Mouse (Mus musculus): ENCODE results near the gene Otog. TPM values are rescaled to one million over a fixed set of nuclear protein-coding genes. Genes with fewer than 3 reads are reported as not detected.

The Otog gene
- total RNA-seq, 4 experiments from 2014 or later, result 0.39 to 0.88 (median 0.65) TPM

DNA sequence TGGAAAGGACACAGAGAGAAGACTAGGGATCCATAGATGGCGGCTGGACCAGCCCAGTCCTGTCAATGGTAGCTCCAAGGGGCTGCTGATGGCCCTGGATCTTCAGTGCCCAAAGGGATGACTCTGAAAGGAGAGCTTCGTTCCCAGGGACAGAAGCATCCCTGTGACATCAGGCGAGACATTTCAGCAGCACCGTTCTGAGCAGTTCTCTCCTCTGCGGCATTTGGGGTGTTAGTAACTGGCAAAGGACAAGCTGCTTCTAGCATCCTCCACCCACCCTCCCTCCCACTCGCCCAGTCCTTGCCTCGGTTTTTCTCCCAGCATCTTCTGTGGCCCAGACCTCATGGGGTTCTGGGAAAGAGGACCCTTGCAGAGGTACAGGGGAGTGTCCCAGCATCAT lies 41.5 kb downstream of the Otog start:
- no peak for DNase-seq (ENCODE audit: low spot score in 2 of 2)

GRCm38 (mm10) chr7:46283681-46284080 lies 42.9 kb downstream of the Otog start:
- DNase-seq (ENCODE audit: low spot score in 2 of 2), result no peak

GRCm38 (mm10) chr7:46285161-46285839 lies 44.5 kb downstream of the Otog start:
- DNase-seq (ENCODE audit: low spot score in 2 of 2), result no peak

GRCm38 (mm10) chr7:46286391-46286790 lies 45.6 kb downstream of the Otog start:
- DNase-seq (ENCODE audit: low spot score in 2 of 2), result no peak

DNA sequence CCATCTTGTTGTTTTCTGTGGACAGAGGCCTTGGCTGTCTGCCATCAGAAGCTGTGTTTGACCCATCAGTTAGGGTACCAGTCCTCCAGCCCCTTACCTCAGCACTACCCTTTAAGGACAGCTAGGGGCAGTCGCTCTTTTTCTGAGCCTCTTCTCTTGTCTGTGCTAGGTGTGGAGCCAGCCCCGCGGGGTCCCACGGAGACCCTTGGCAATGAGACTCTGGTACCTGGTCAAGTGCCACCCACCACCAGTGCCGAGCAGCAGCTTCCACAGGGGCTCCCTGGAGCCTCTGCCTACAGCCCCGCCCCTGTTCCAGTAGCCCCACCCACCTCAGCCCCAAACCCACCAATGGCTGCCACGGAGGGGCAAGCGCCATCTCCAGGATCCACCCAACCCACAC lies 46.3 kb downstream of the Otog start:
- DNase-seq (ENCODE audit: low spot score in 2 of 2), result no peak

- no peak for DNase-seq (ENCODE audit: low spot score in 2 of 2)
These were observed 55.5 kb downstream of the Otog start for GRCm38 (mm10) chr7:46296330-46296729.

- no peak for DNase-seq (ENCODE audit: low spot score in 2 of 2)
These were observed 60.3 kb downstream of the Otog start for GRCm38 (mm10) chr7:46301031-46301632.

DNA sequence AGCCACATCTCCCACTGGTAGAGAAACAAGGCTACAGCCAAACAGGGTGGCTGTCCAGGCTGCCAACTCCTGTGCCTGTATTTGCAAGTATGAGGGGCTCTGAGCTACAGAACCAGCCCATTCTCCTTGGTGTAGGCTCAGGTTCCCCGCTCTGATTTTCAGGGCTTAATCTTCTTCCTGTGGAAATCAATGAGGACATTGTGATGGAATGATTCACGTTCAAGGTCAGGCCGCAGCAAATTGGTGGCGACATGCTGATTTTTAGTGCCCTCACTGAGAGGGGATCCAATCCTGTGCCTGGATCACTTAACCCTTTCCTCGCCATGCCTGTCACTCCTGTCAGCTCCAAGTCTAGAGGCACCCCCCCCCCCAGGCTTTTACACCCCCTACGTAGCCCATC lies 72.7 kb downstream of the Otog start:
- no peak for DNase-seq (ENCODE audit: low spot score in 2 of 2)

DNA sequence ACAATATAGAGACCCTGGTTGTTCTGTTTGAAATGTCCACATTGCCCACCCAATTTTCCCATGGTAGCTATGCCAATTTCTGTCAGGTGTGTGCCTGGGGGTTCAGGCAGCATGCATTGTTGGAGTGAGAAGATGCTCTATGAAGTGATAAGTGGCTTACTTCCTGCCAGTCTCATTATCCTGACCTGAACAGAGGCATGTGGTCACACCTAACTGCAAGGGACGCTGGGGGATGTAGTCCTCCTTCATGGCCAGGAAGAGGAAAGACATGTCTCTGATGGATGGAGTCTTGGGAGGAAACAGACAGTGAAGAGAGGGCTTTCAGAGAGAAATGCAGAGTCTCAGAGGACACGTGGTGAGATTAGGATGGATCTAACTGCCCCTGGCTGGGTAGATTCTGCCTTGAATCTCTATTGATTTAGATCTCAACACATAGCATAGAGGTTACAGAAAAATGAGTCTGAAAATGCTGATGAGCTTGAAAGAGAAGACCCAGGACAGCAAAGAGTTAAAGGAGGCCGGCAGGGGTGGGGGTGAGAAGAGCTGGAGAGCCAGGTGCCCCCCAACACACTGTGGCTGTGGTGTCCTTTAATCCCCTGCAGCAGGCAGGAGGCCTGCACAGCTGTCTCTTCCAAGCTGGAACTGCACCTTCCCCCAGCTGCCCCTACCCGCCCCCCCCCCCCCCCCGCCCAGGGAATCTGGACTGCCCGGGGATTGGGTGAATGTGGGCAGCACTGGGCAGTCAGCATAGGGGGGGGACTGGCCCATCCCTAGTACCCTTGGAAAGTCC lies 73.6 kb downstream of the Otog start:
- DNase-seq (ENCODE audit: low spot score in 2 of 2), result no peak

DNA sequence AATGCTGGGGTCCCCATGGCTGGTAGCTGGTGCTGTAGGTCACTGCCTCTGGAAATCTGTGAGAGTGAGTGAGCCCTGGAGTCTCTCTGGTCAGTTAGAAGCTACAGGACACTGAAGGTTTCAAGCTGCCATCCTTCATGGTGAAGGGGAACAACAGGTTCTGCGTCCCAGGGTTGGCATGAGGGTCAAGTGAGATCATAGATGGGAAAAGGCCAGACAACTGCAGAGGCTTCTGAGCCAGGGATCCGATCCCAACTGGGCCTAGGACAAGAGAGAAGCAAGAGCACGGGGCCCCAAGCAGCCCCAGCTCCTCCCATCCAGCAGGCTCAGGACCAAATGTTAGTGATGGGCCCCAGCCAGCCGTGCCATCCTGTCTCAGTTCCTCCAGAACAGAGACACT lies 74.9 kb downstream of the Otog start:
- peak; percentile 37 to 39 for DNase-seq (ENCODE audit: low spot score in 2 of 2)

DNA sequence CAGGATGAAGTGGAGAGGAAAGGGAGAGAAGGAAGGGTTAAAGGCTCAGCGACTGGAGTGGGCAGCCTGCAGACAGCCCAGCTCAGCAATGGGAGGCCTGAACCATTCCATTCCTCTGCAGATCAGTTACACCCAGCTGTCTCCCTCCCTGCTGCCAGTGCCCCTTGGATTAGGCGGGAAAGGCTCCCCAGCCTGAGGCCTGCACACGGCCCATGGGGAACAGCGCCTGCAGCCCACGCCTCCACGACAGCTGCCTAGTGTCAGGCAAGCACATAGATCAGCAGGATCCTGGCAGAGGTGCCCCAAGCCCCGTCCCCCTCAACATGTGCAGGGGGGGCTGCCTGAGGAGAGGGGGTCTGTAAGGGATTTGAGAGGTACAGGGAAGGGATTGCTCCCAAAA lies 76.2 kb downstream of the Otog start:
- DNase-seq (ENCODE audit: low spot score in 2 of 2), result no peak

DNA sequence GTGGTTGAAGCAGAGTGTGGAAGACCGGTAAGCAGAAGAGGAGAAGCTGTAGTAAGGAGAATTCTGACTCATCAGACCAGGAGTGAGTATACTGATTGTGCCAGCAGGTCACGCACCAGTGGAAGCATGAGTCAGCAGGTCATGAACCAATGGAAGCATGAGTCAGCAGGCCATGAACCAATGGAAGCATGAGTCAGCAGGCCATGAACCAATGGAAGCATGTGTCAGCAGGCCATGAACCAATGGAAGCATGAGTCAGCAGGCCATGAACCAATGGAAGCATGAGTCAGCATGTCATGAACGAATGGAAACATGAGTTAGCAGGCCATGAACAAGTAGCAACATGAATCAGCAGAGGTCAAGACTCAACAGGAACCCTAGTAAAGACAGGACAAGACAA lies 80.5 kb downstream of the Otog start:
- DNase-seq (ENCODE audit: low spot score in 2 of 2), result no peak

- no peak for DNase-seq (ENCODE audit: low spot score in 2 of 2)
These were observed 87.1 kb downstream of the Otog start for GRCm38 (mm10) chr7:46327896-46328295.

DNA sequence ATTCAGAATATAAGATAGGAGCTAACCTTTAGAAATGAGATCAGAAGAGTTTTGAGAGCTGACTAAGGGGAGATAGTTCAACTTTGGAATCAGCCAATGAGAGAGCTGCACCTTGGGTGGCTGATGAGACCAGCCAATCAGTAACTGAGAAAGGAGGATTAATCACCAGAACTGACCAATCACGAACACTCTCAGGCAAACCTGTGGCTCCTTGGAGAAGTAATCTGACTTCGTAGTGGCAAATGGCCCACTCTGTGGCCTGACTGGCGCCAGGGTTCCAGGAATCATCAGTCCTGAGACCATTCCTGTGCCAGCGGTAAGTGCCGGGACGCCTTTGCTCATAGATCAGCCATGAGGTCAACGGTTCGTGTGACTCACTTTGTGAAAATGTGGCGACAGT lies 96.6 kb downstream of the Otog start:
- DNase-seq (ENCODE audit: low spot score in 2 of 2), result peak; percentile 44 to 46

DNA sequence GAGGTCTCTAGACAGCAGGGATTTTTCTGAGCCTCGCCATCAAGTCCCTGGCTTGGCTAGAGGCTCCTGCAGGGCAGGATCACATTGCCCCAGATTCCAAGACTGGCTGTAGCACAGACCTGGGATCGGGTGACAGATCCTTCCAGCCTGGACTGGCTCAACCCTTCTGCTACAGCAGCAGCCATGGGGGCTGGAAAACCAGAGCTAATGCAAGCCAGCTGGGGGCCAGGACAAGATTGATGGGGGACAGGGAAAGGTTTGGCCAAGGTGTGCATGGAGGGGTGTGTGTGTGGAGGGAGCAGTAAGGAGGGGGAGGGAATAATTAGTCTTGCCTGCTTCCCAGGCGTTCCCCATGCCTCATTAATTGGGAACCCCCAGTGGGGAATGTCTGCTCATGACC lies 99.0 kb downstream of the Otog start:
- peak; percentile 31 to 61 for DNase-seq (ENCODE audit: low spot score in 2 of 2)

DNA sequence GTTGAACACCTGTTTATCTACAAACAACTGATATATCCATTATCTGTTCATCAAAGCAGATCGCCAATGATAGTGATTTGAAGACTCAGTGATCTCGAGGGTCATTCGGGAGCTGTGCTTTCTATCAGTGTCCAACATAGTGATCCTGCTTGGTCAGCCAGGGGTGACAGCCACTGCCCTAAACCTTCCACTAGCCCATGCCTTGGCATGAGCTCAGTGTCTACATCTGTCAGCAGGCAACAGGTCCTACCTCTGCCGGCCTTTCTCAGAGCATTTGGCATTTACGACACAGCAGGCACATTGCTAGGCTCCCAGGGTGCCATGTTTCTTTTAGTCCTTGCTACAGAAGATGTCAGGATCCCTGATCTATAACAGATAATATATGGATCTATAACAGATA lies 99.5 kb downstream of the Otog start:
- DNase-seq (ENCODE audit: low spot score in 2 of 2), result no peak

DNA sequence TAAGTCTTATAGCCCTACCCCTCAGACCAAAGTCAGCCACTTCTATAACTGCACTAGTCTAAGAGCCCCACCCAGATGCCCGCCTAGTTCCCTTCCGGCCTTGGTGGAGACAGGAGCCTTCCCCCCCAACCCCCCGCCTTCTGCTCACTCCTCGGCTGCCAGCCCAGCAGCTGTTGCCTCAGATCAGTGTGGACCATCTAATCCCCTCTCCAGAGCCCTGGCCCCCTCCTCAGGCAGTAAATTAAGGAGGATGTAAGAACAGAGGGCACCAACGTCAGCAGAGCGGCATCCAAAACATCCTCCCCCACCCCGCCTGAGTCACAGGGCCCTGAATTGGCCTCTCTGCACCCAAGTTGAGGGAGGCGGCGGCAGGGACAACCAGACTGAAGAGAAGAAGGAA lies 100.7 kb downstream of the Otog start:
- DNase-seq (ENCODE audit: low spot score in 2 of 2), result peak; percentile 74 to 77

GRCm38 (mm10) chr7:46347692-46348091 lies 106.9 kb downstream of the Otog start:
- peak in 1 of 2 experiments; percentile 26 for DNase-seq (ENCODE audit: low spot score in 2 of 2)

DNA sequence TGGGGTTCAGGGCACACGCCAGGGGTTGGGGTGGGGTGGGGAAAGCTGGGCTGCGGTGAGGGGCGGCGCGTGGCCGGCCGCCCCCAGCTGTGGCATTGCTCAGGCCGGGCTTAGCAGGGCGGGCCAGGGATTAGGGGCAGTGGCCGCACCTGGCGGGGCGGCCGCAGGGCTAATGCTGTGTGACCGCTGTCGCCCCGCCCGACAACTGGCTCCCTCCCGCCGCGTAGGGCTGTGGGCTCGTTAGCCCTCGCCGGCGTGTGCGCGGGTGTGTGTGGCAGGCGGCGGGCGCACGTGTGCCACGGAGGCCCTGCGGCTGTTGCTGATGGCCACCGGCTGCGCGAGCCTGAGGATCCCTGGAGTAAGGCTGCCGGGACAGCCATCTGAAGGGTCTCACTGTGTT lies 108.0 kb downstream of the Otog start:
- DNase-seq (ENCODE audit: low spot score in 2 of 2), result no peak

DNA sequence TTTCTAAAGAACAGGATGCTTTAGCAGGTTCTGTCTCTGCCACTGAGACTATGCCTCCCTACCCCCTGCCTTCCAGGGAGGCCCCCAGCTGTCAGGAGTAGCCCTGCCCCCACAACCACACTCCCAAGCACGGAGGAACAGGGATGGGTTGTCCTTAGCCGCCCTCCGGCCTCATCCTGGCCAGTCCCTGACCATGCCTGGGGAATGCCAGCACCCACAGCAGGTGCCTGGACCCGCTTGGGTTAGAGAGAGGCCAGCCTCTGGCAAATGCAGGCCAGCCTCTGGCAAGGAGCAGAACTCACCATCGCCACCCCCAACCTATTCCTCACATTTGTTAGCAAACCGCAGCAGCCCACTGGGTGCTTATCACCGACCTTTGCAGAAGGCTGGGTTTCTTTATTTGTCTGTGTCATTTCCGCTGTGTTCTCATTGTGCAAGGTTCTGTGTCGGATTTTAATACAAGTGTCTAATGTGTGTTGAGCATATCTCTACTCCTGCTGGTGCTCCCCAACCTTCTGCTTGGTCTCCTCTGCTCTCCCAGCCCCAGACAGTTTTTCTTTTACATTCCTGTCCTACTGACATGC lies 109.4 kb downstream of the Otog start:
- DNase-seq (ENCODE audit: low spot score in 2 of 2), result peak; percentile 43 to 58

DNA sequence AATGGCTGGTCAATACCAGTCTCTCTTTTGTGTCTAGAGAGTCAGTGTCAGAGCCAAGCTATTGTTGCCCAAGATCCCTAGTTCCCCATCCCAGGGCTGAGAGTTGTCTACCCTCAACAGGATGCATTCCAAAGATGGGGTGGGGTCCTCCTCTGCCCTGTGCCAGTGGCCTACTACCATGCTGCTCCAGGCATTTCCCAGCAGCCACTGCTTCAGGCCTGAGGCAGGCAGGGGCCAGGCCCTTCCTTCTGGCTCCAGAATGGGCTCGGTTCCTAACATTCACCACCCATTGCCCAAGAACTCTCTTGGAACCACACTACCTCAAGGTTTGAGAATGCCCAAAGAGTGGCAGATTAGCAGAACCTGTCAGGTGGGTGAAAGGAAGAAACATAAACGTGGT lies 112.0 kb downstream of the Otog start:
- DNase-seq (ENCODE audit: low spot score in 2 of 2), result peak in 1 of 2 experiments; percentile 24

DNA sequence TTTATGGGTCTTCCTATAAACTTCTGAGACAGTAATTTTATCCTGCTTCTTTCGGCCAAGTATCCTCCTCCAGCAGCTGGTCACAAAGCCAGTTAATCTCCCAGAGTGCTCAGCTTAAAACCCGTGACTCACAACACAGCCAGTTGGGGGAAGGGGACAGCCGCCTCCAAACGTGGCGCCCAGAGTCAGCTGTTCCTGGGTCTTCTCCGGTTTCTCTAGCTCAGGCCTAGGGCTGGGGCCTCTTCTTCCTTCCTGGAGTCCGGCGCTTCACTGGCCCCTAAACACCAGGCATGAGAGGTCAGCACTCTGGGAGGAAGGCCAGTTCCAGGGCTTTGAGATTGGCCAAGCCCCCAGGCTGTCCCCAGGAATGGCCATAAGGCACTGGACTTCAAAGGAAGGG lies 112.4 kb downstream of the Otog start:
- DNase-seq (ENCODE audit: low spot score in 2 of 2), result peak; percentile 61 to 79
